Mouse (Mus musculus) midbrain, embryonic 14.5 days (tissue): ENCODE results near the gene Cd40lg. TPM values are rescaled to one million over a fixed set of nuclear protein-coding genes. Genes with fewer than 3 reads are reported as not detected.

ENCODE experiments used
- ATAC-seq: fragments of 200-750 bp; cut with Nextera tagmentation; 2 replicates; pipeline ENCODE4 v1.8.0; 2017; ENCODE audit warnings: moderate number of reproducible peaks, moderate library complexity; ENCODE audit not compliant: low FRiP score, low TSS enrichment
- DNase-seq: peaks from one replicate; pipeline ENCODE4 v3.0.0-alpha.2; 2015
- H3K27ac ChIP-seq: fragments of 300-500 bp; sonication (generic); replicated peaks from 2 replicates; pipeline ENCODE4 v1.5.1; 2014; ENCODE audit warnings: mild to moderate bottlenecking, low read depth, low read length, moderate library complexity
- H3K27me3 ChIP-seq: fragments of 300-500 bp; sonication (generic); 2 replicates; pipeline ENCODE4 v1.6.1; 2014; ENCODE audit warnings: low read length, control low read depth, mixed read lengths; ENCODE audit not compliant: control insufficient read depth, insufficient read depth
- H3K36me3 ChIP-seq: fragments of 300-500 bp; sonication (generic); 2 replicates; pipeline ENCODE4 v1.6.1; 2014; ENCODE audit warnings: low read length, control low read depth; ENCODE audit not compliant: control insufficient read depth, insufficient read depth
- H3K4me1 ChIP-seq: fragments of 300-500 bp; sonication (generic); 2 replicates; pipeline ENCODE4 v1.6.1; 2014; ENCODE audit warnings: mild to moderate bottlenecking, antibody characterized with exemption, low read length, control low read depth; ENCODE audit not compliant: control insufficient read depth, insufficient read depth
- H3K4me2 ChIP-seq: fragments of 300-500 bp; sonication (generic); 2 replicates; pipeline ENCODE4 v1.6.1; 2014; ENCODE audit warnings: mild to moderate bottlenecking, low read length, moderate library complexity
- H3K4me3 ChIP-seq: fragments of 300-500 bp; sonication (generic); replicated peaks from 2 replicates; pipeline ENCODE4 v1.5.1; 2014; ENCODE audit warnings: low read depth, low read length
- H3K9ac ChIP-seq: fragments of 300-500 bp; sonication (generic); replicated peaks from 2 replicates; pipeline ENCODE4 v1.6.1; 2014; ENCODE audit warnings: mild to moderate bottlenecking, low read length, moderate library complexity
- H3K9me3 ChIP-seq: fragments of 300-500 bp; sonication (generic); 2 replicates; pipeline ENCODE4 v1.6.1; 2016; ENCODE audit warnings: low read length, control low read depth, mixed read lengths; ENCODE audit not compliant: control insufficient read depth
- WGBS: fragments of 180-500 bp; shearing (Covaris S2); extraction: QIAGEN DNeasy Blood & Tissue Kit; methylation state at CpG from one replicate; pipeline ENCODE4 v1.1.7; 2014; 5-methylcytosine and 5-hydroxymethylcytosine counted together
- polyA plus RNA-seq: library from polyadenylated mRNA; unstranded; fragments of >200 nt; fragmentation: Nextera tagmentation; extraction: Ambion mirVana; gene quantifications from 2 replicates; pipeline ENCODE4 v1.2.1, GENCODE M21; 2014

Cd40lg gene
- not detected in 2 replicates for polyA plus RNA-seq

GRCm38 (mm10) chrX:57211876-57212275 is at the start of gene Cd40lg:
TSS of gene Cd40lg (plus strand) at chrX:57212143.
- DNase-seq = no peak
- no peaks in the 10 kb centered on the region for H3K27me3 ChIP-seq
- 89% methylated on average over 9 of the region's 9 CpGs for WGBS
- no peaks in the 10 kb centered on the region for H3K9me3 ChIP-seq
- no peak within 1 kb of the TSS for H3K4me2 ChIP-seq
- no peak within 1 kb of the TSS for H3K9ac ChIP-seq
- no peaks in the 10 kb centered on the region for H3K4me1 ChIP-seq
- ATAC-seq = no peak
- no peak within 1 kb of the TSS for H3K27ac ChIP-seq
- no peak within 1 kb of the TSS for H3K4me3 ChIP-seq
- no peaks in the 10 kb centered on the region for H3K36me3 ChIP-seq

- H3K9me3 ChIP-seq = no peaks in the 10 kb centered on the region
- no peaks in the 10 kb centered on the region for H3K36me3 ChIP-seq
- H3K4me1 ChIP-seq = no peaks in the 10 kb centered on the region
- WGBS = 62% methylated on average over 1 of the region's 1 CpGs
- no peak for ATAC-seq
- H3K4me2 ChIP-seq = no peak overlapping the region
- H3K27ac ChIP-seq = no peak overlapping the region
- H3K4me3 ChIP-seq = no peak overlapping the region
- no peak for DNase-seq
- no peak overlapping the region for H3K9ac ChIP-seq
- H3K27me3 ChIP-seq = no peaks in the 10 kb centered on the region
Observed at GRCm38 (mm10) chrX:57166549-57166948, 45.4 kb upstream of the Cd40lg start.

GRCm38 (mm10) chrX:57171269-57171668 is 40.7 kb upstream of the Cd40lg start:
- Histone ChIP-seq H3K4me2 (no peak overlapping the region), H3K36me3 (no peaks in the 10 kb centered on the region), H3K9me3 (no peaks in the 10 kb centered on the region), H3K27ac (no peak overlapping the region), H3K27me3 (no peaks in the 10 kb centered on the region), H3K9ac (no peak overlapping the region), H3K4me3 (no peak overlapping the region), H3K4me1 (no peaks in the 10 kb centered on the region)
- ATAC-seq (no peak), DNase-seq (no peak)

- DNase-seq = no peak
- Histone ChIP-seq H3K27ac (no peak overlapping the region), H3K36me3 (no peaks in the 10 kb centered on the region), H3K9ac (no peak overlapping the region), H3K27me3 (no peaks in the 10 kb centered on the region), H3K4me1 (no peaks in the 10 kb centered on the region), H3K9me3 (no peaks in the 10 kb centered on the region), H3K4me2 (no peak overlapping the region), H3K4me3 (no peak overlapping the region)
- ATAC-seq = no peak
- 90% methylated on average over 13 of the region's 13 CpGs for WGBS
Observed at GRCm38 (mm10) chrX:57177225-57177779, 34.6 kb upstream of the Cd40lg start.

GRCm38 (mm10) chrX:57182470-57182869 is 29.5 kb upstream of the Cd40lg start:
- DNase-seq (no peak), ATAC-seq (no peak)
- Histone ChIP-seq H3K9me3 (no peaks in the 10 kb centered on the region), H3K27ac (no peak overlapping the region), H3K4me2 (no peak overlapping the region), H3K4me1 (no peaks in the 10 kb centered on the region), H3K36me3 (no peaks in the 10 kb centered on the region), H3K4me3 (no peak overlapping the region), H3K9ac (no peak overlapping the region), H3K27me3 (no peaks in the 10 kb centered on the region)
- 85% methylated on average over 2 of the region's 2 CpGs for WGBS

- no peak for ATAC-seq
- no peak overlapping the region for H3K4me2 ChIP-seq
- no peak overlapping the region for H3K27ac ChIP-seq
- H3K9me3 ChIP-seq = no peaks in the 10 kb centered on the region
- no peak for DNase-seq
- WGBS = 93% methylated on average over 3 of the region's 3 CpGs
- no peak overlapping the region for H3K9ac ChIP-seq
- H3K36me3 ChIP-seq = no peaks in the 10 kb centered on the region
- no peaks in the 10 kb centered on the region for H3K27me3 ChIP-seq
- H3K4me3 ChIP-seq = no peak overlapping the region
- no peaks in the 10 kb centered on the region for H3K4me1 ChIP-seq
Observed at GRCm38 (mm10) chrX:57183359-57183758, 28.6 kb upstream of the Cd40lg start.

- DNase-seq = no peak
- H3K9ac ChIP-seq = no peak overlapping the region
- no peaks in the 10 kb centered on the region for H3K9me3 ChIP-seq
- H3K27ac ChIP-seq = no peak overlapping the region
- 85% methylated on average over 8 of the region's 8 CpGs for WGBS
- H3K4me1 ChIP-seq = no peaks in the 10 kb centered on the region
- H3K4me2 ChIP-seq = no peak overlapping the region
- no peaks in the 10 kb centered on the region for H3K36me3 ChIP-seq
- no peak for ATAC-seq
- no peaks in the 10 kb centered on the region for H3K27me3 ChIP-seq
- no peak overlapping the region for H3K4me3 ChIP-seq
Observed at GRCm38 (mm10) chrX:57187301-57187700, 24.6 kb upstream of the Cd40lg start.

GRCm38 (mm10) chrX:57189335-57189734 is 22.6 kb upstream of the Cd40lg start:
- Histone ChIP-seq H3K9me3 (no peaks in the 10 kb centered on the region), H3K4me1 (no peaks in the 10 kb centered on the region), H3K4me3 (no peak overlapping the region), H3K27ac (no peak overlapping the region), H3K9ac (no peak overlapping the region), H3K4me2 (no peak overlapping the region), H3K27me3 (no peaks in the 10 kb centered on the region), H3K36me3 (no peaks in the 10 kb centered on the region)
- ATAC-seq (no peak), DNase-seq (no peak)
- WGBS = 82% methylated on average over 5 of the region's 5 CpGs

- H3K9me3 ChIP-seq = no peaks in the 10 kb centered on the region
- WGBS = 85% methylated on average over 9 of the region's 9 CpGs
- no peak for ATAC-seq
- no peak for DNase-seq
- H3K27me3 ChIP-seq = no peaks in the 10 kb centered on the region
- no peak overlapping the region for H3K9ac ChIP-seq
- H3K36me3 ChIP-seq = no peaks in the 10 kb centered on the region
- H3K4me1 ChIP-seq = no peaks in the 10 kb centered on the region
- H3K4me2 ChIP-seq = no peak overlapping the region
- H3K27ac ChIP-seq = no peak overlapping the region
- H3K4me3 ChIP-seq = no peak overlapping the region
Observed at GRCm38 (mm10) chrX:57196319-57196718, 15.6 kb upstream of the Cd40lg start.
